Mouse (Mus musculus) midbrain, embryonic 11.5 days (tissue): ENCODE results near the gene Glmp. TPM values are rescaled to one million over a fixed set of nuclear protein-coding genes. Genes with fewer than 3 reads are reported as not detected.

Source experiments
- polyA plus RNA-seq: library from polyadenylated mRNA; unstranded; fragments of >200 nt; fragmentation: Nextera tagmentation; extraction: Ambion mirVana; gene quantifications from 2 replicates; pipeline ENCODE4 v1.2.1, GENCODE M21; 2014

Gene Glmp
- polyA plus RNA-seq, 1 experiment from 2014 or later, result 73.7 TPM

Other genes starting within 250 kb of the Glmp start
- not detected in 2 replicates for gene Ttc24, start 246.7 kb upstream of the Glmp start, polyA plus RNA-seq
- gene Iqgap3, start 243.1 kb upstream of the Glmp start, polyA plus RNA-seq, result 15.0 and 16.5 TPM in 2 replicates
- gene Mef2d, start 182.7 kb upstream of the Glmp start, polyA plus RNA-seq, result 9.0 and 10.9 TPM in 2 replicates
- gene Rhbg, start 70.3 kb upstream of the Glmp start, polyA plus RNA-seq, result 0.15 TPM in 1 of 2 replicates, not detected in the other
- 0.11 TPM in 1 of 2 replicates, not detected in the other for gene Gm38392, start 37.8 kb upstream of the Glmp start, polyA plus RNA-seq
- gene Tsacc, start 28.0 kb upstream of the Glmp start, polyA plus RNA-seq, result 7.5 and 7.9 TPM in 2 replicates
- 746 and 783 TPM in 2 replicates for gene Cct3, start 27.9 kb upstream of the Glmp start, polyA plus RNA-seq
- 0.90 and 1.4 TPM in 2 replicates for gene Tmem79, start 11.1 kb downstream of the Glmp start, polyA plus RNA-seq
- 45.8 and 46.8 TPM in 2 replicates for gene Smg5, start 11.2 kb downstream of the Glmp start, polyA plus RNA-seq
- 0.15 and 0.29 TPM in 2 replicates for gene Paqr6, start 39.6 kb downstream of the Glmp start, polyA plus RNA-seq
- 0.08 and 0.12 TPM in 2 replicates for gene Bglap3, start 47.7 kb downstream of the Glmp start, polyA plus RNA-seq
- gene Bglap2, start 53.7 kb downstream of the Glmp start, polyA plus RNA-seq, result not detected in 2 replicates
- 0.48 TPM in 1 of 2 replicates, not detected in the other for gene Bglap, start 59.4 kb downstream of the Glmp start, polyA plus RNA-seq
- gene Pmf1, start 85.3 kb downstream of the Glmp start, polyA plus RNA-seq, result 128 and 132 TPM in 2 replicates
- 20.8 and 22.3 TPM in 2 replicates for gene Slc25a44, start 100.1 kb downstream of the Glmp start, polyA plus RNA-seq
- 6.3 and 6.8 TPM in 2 replicates for gene Sema4a, start 136.2 kb downstream of the Glmp start, polyA plus RNA-seq
- gene Lmna, start 184.9 kb downstream of the Glmp start, polyA plus RNA-seq, result 17.9 and 21.2 TPM in 2 replicates
- 44.5 and 45.1 TPM in 2 replicates for gene Mex3a, start 207.4 kb downstream of the Glmp start, polyA plus RNA-seq
- 0.25 and 0.86 TPM in 2 replicates for gene Rab25, start 223.3 kb downstream of the Glmp start, polyA plus RNA-seq
- gene Lamtor2, start 228.1 kb downstream of the Glmp start, polyA plus RNA-seq, result 87.2 and 103 TPM in 2 replicates
- 72.4 and 73.0 TPM in 2 replicates for gene Ubqln4, start 228.7 kb downstream of the Glmp start, polyA plus RNA-seq